Mouse (Mus musculus) liver, embryonic 14.5 days (tissue): Measurements from ENCODE around the gene Prex1. TPM values are rescaled to one million over a fixed set of nuclear protein-coding genes. Genes with fewer than 3 reads are reported as not detected.

ENCODE experiments used
- ATAC-seq: fragments of 200-750 bp; cut with Nextera tagmentation; 2 replicates; pipeline ENCODE4 v1.8.0; 2017; ENCODE audit warnings: moderate number of reproducible peaks, mild to moderate bottlenecking, moderate library complexity; ENCODE audit not compliant: insufficient read depth
- DNase-seq, 3 experiments: peaks; one replicate each; pipeline ENCODE4 v3.0.0-alpha.2; 2012 to 2013; ENCODE audit warnings: low read depth in 3 of 3, low spot score in 3 of 3
- H3K27ac ChIP-seq: fragments of 300-500 bp; sonication (generic); 2 replicates; pipeline ENCODE4 v1.5.1; 2014; ENCODE audit warnings: moderate library complexity, mild to moderate bottlenecking, control low read depth, inconsistent platforms
- H3K27me3 ChIP-seq: fragments of 300-500 bp; sonication (generic); 2 replicates; pipeline ENCODE4 v1.6.1; 2014; ENCODE audit warnings: mild to moderate bottlenecking, low read length, moderate library complexity; ENCODE audit not compliant: control insufficient read depth, insufficient read depth
- H3K36me3 ChIP-seq: fragments of 300-500 bp; sonication (generic); replicated peaks from 2 replicates; pipeline ENCODE4 v1.6.1; 2014; ENCODE audit warnings: low read depth; ENCODE audit not compliant: control insufficient read depth, insufficient read depth
- H3K4me1 ChIP-seq, 2 experiments: fragments of 200-500 bp in 1 of 2; fragments of 300-500 bp in 1 of 2; sonication (generic) in 1 of 2; replicated peaks; 2 replicates each; pipeline ENCODE4 v1.6.1; 2012 to 2014; ENCODE audit warnings: antibody characterized with exemption in 1 of 2, inconsistent platforms in 1 of 2, low read length in 1 of 2; ENCODE audit not compliant: control insufficient read depth in 2 of 2, insufficient read depth in 2 of 2
- H3K4me2 ChIP-seq: fragments of 300-500 bp; sonication (generic); 2 replicates; pipeline ENCODE4 v1.6.1; 2014; ENCODE audit warnings: low read depth, mild to moderate bottlenecking, control low read depth, moderate library complexity
- H3K4me3 ChIP-seq, 2 experiments: fragments of 200-500 bp in 1 of 2; fragments of 300-500 bp in 1 of 2; sonication (generic) in 1 of 2; 2 replicates each; pipeline ENCODE4 v1.5.1; 2012 to 2014; ENCODE audit warnings: low read depth in 2 of 2, low read length in 2 of 2, mild to moderate bottlenecking in 2 of 2, control low read depth in 1 of 2, inconsistent platforms in 1 of 2, moderate library complexity in 1 of 2; ENCODE audit not compliant: insufficient read depth in 1 of 2
- H3K9ac ChIP-seq: fragments of 300-500 bp; sonication (generic); replicated peaks from 2 replicates; pipeline ENCODE4 v1.6.1; 2014; ENCODE audit warnings: mild to moderate bottlenecking, control low read depth, moderate library complexity
- H3K9me3 ChIP-seq: fragments of 300-500 bp; sonication (generic); 2 replicates; pipeline ENCODE4 v1.6.1; 2016; ENCODE audit warnings: low read length, mixed read lengths; ENCODE audit not compliant: control insufficient read depth
- CTCF ChIP-seq: IDR thresholded peaks from 2 replicates; pipeline ENCODE4 v1.5.1; 2016; ENCODE audit warnings: antibody characterized with exemption, low read depth, control low read depth
- EP300 ChIP-seq: IDR thresholded peaks from 2 replicates; pipeline ENCODE4 v1.6.1; 2016; ENCODE audit warnings: antibody characterized with exemption, low read depth
- WGBS: fragments of 180-500 bp; shearing (Covaris S2); extraction: QIAGEN DNeasy Blood & Tissue Kit; methylation state at CpG from one replicate; pipeline ENCODE4 v1.1.7; 2014; ENCODE audit not compliant: insufficient replicate concordance; 5-methylcytosine and 5-hydroxymethylcytosine counted together
- polyA plus RNA-seq, 2 experiments: library from polyadenylated mRNA; depleted of rRNA in 1 of 2; stranded (reverse) in 1 of 2; unstranded in 1 of 2; fragments of >200 nt; fragmentation: Nextera tagmentation in 1 of 2; extraction: Ambion mirVana in 1 of 2; gene quantifications; 2 replicates each; pipeline versions ENCODE4 v1.2.1 to v1.2.3; 2012 to 2014

The Prex1 gene
- polyA plus RNA-seq, 2 experiments: 9.2 to 10.0 TPM

- no peak for TF ChIP-seq CTCF
- TF ChIP-seq EP300: no peak
- 91% methylated on average over 23 of the region's 23 CpGs for WGBS
- H3K9ac ChIP-seq: no peak overlapping the region
- no peak overlapping the region for H3K4me3 ChIP-seq
- H3K27ac ChIP-seq: no peak overlapping the region
- H3K9me3 ChIP-seq: no peaks in the 10 kb centered on the region; the same call in 1 of the 2 replicates
- DNase-seq: no peak
- H3K27me3 ChIP-seq: no peaks in the 10 kb centered on the region
- H3K36me3 ChIP-seq: no peaks in the 10 kb centered on the region
- peaks cover 11% of the 10 kb centered on the region in 2 experiments for H3K4me1 ChIP-seq
- no peak overlapping the region for H3K4me2 ChIP-seq
- ATAC-seq: no peak
These were observed 21.8 kb downstream of the Prex1 start for GRCm38 (mm10) chr2:166691602-166692509.

GRCm38 (mm10) chr2:166686917-166687316 is 26.7 kb downstream of the Prex1 start:
- no peak overlapping the region for H3K4me3 ChIP-seq
- H3K27me3 ChIP-seq: no peaks in the 10 kb centered on the region
- H3K9ac ChIP-seq: no peak overlapping the region
- H3K27ac ChIP-seq: no peak overlapping the region
- DNase-seq (no peak), ATAC-seq (no peak)
- H3K36me3 ChIP-seq: no peaks in the 10 kb centered on the region
- 37% methylated on average over 6 of the region's 6 CpGs for WGBS
- peaks cover 0 to 5% of the 10 kb centered on the region in 2 experiments; a peak in 2 of 4 replicates for H3K4me1 ChIP-seq
- no peaks in the 10 kb centered on the region for H3K9me3 ChIP-seq
- TF ChIP-seq CTCF (no peak), EP300 (no peak)
- H3K4me2 ChIP-seq: no peak overlapping the region

GRCm38 (mm10) chr2:166685824-166686223 is 27.8 kb downstream of the Prex1 start:
- no peak overlapping the region for H3K27ac ChIP-seq
- no peak overlapping the region for H3K4me3 ChIP-seq
- H3K27me3 ChIP-seq: no peaks in the 10 kb centered on the region
- no peak for TF ChIP-seq EP300
- DNase-seq (no peak), ATAC-seq (no peak)
- no peaks in the 10 kb centered on the region for H3K9me3 ChIP-seq
- H3K4me2 ChIP-seq: no peak overlapping the region
- WGBS: 59% methylated on average over 7 of the region's 8 CpGs
- no peak overlapping the region for H3K9ac ChIP-seq
- H3K36me3 ChIP-seq: no peaks in the 10 kb centered on the region
- peaks cover 0 to 5% of the 10 kb centered on the region in 2 experiments; a peak in 2 of 4 replicates for H3K4me1 ChIP-seq

GRCm38 (mm10) chr2:166683885-166684544 is 29.6 kb downstream of the Prex1 start:
- Histone ChIP-seq H3K4me1 (peaks cover 0 to 5% of the 10 kb centered on the region in 2 experiments; a peak in 2 of 4 replicates), H3K4me3 (no peak overlapping the region), H3K9ac (no peak overlapping the region), H3K9me3 (no peaks in the 10 kb centered on the region), H3K4me2 (peak overlapping the region; percentile 18; the same call in 1 of the 2 replicates), H3K36me3 (no peaks in the 10 kb centered on the region), H3K27ac (no peak overlapping the region), H3K27me3 (no peaks in the 10 kb centered on the region)
- no peak for TF ChIP-seq EP300
- TF ChIP-seq CTCF: no peak
- ATAC-seq (peak; percentile 26; the same call in 1 of the 2 replicates), DNase-seq (no peak)
- WGBS: 9% methylated on average over 13 of the region's 13 CpGs

- no peak for TF ChIP-seq CTCF
- TF ChIP-seq EP300: no peak
- H3K9ac ChIP-seq: no peak overlapping the region
- no peak for ATAC-seq
- no peaks in the 10 kb centered on the region for H3K36me3 ChIP-seq
- H3K4me3 ChIP-seq: no peak overlapping the region
- no peak overlapping the region for H3K4me2 ChIP-seq
- DNase-seq: no peak
- 71% methylated on average over 4 of the region's 4 CpGs for WGBS
- H3K27me3 ChIP-seq: no peaks in the 10 kb centered on the region
- peaks cover 0 to 5% of the 10 kb centered on the region in 2 experiments; a peak in 2 of 4 replicates for H3K4me1 ChIP-seq
- no peak overlapping the region for H3K27ac ChIP-seq
- H3K9me3 ChIP-seq: no peaks in the 10 kb centered on the region
These were observed 30.8 kb downstream of the Prex1 start for GRCm38 (mm10) chr2:166682866-166683265.
